Mouse (Mus musculus) spleen, adult 2 months (tissue): ENCODE results near the gene Dapp1.

Experiments used
- CTCF ChIP-seq: fragments of 200-500 bp; IDR thresholded peaks from 2 replicates; pipeline ENCODE4 v1.5.1; 2011; ENCODE audit warnings: mild to moderate bottlenecking, inconsistent platforms; ENCODE audit not compliant: insufficient read depth, insufficient read length, insufficient replicate concordance; ENCODE audit errors: extremely low read depth
- POLR2A ChIP-seq: fragments of 200-500 bp; IDR thresholded peaks from 2 replicates; pipeline ENCODE4 v1.6.1; 2011; ENCODE audit warnings: low read depth, low read length, inconsistent platforms

GRCm38 (mm10) chr3:137917694-137918171 lies 63.6 kb downstream of the Dapp1 start:
- TF ChIP-seq POLR2A (no peak), CTCF (no peak)
